Comparison of ENCODE assay signal across 8 mouse cellular contexts in genomic region chr12:81971042-81971883, GRCm38 (mm10).
DNase-seq lines count a peak whose midpoint lies in the region; ATAC-seq and TF ChIP-seq lines count a peak whose summit lies in the region.
"Had no signal": no experiment of that assay in that cellular context is flagged by ENCODE, and none has a peak within 500 bp of the region (broad histone marks: within the 10 kb centered on the region; RNA-seq: fewer than 3 reads in every experiment).

No protein-coding gene starts in this region.

- TF ChIP-seq CTCF in bone marrow, adult 2 months (IDR thresholded peaks at IDR 0.05; ENCODE audit: control insufficient read depth, insufficient read depth, low read length), result no peak

- DNase-seq in lung, adult 18-20 months, result peak; percentile 33 to 34
- no peak for DNase-seq in lung, postnatal 14 days
- DNase-seq in lung, postnatal 36 days, result peak; percentile 52
- DNase-seq in thymus, postnatal 10 days (ENCODE audit: low spot score in 2 of 2), result peak; percentile 40 to 45
- no peak for DNase-seq in cerebellum, adult 9-11 months

- no peak for TF ChIP-seq POLR2A in bone marrow, adult 2 months (IDR thresholded peaks at IDR 0.05; ENCODE audit: borderline replicate concordance, control insufficient read depth, low read depth, low read length)

- no peaks in the 10 kb centered on the region for H3K9me3 ChIP-seq in forebrain, embryonic 12.5 days
- H3K9me3 ChIP-seq: limb, embryonic 13.5 days had no signal

- H3K9ac ChIP-seq in forebrain, embryonic 12.5 days, result no peak overlapping the region
- H3K9ac ChIP-seq: limb, embryonic 13.5 days had no signal

- H3K4me3 ChIP-seq in bone marrow, adult 2 months (replicated peaks; ENCODE audit: control insufficient read depth, low read depth, low read length), result peak overlapping the region; percentile 45
- no peak overlapping the region for H3K4me3 ChIP-seq in forebrain, embryonic 12.5 days (replicated peaks)
- H3K4me3 ChIP-seq: limb, embryonic 13.5 days had no signal

- H3K36me3 ChIP-seq in forebrain, embryonic 12.5 days (replicated peaks), result peaks cover 64% of the 10 kb centered on the region

- H3K27ac ChIP-seq in bone marrow, adult 2 months (ENCODE audit: control insufficient read depth, insufficient read depth, low read depth, low read length, poor library complexity), result peak overlapping the region; percentile 83
- no peak overlapping the region for H3K27ac ChIP-seq in forebrain, embryonic 12.5 days
- H3K27ac ChIP-seq: limb, embryonic 13.5 days had no signal

- H3K27me3 ChIP-seq in forebrain, embryonic 12.5 days, result no peaks in the 10 kb centered on the region
- H3K27me3 ChIP-seq: limb, embryonic 13.5 days had no signal

- H3K4me2 ChIP-seq in forebrain, embryonic 12.5 days, result no peak overlapping the region
- H3K4me2 ChIP-seq: limb, embryonic 13.5 days had no signal

- peaks cover 2% of the 10 kb centered on the region for H3K4me1 ChIP-seq in bone marrow, adult 2 months (ENCODE audit: control insufficient read depth, insufficient read depth, low read length)
- H3K4me1 ChIP-seq in forebrain, embryonic 12.5 days, result no peaks in the 10 kb centered on the region
- H3K4me1 ChIP-seq: limb, embryonic 13.5 days had no signal

- ATAC-seq in forebrain, embryonic 12.5 days (ENCODE audit: low FRiP score), result no peak

- 26% methylated on average over 19 of the region's 19 CpGs for WGBS in bone marrow, adult 2 months
- 91% methylated on average over 19 of the region's 19 CpGs for WGBS in forebrain, embryonic 12.5 days

Comparison
In these comparisons a context has a peak if more than half of its experiments do, and no peak if none do; other contexts are left out.
1. DNase-seq: peak in lung, adult 18-20 months (2 of 2), lung, postnatal 36 days (single experiment) and thymus, postnatal 10 days (2 of 2); none in lung, postnatal 14 days (single experiment) and cerebellum, adult 9-11 months (single experiment).